Mouse (Mus musculus): ENCODE measurements around the gene Ptger2. TPM values are rescaled to one million over a fixed set of nuclear protein-coding genes. Genes with fewer than 3 reads are reported as not detected.
A peak's percentile ranks its signal among the peaks of the same experiment; 100 is the strongest.

Ptger2 gene
- total RNA-seq, 2 experiments from 2014 or later, result 0.59 to 0.93 TPM

GRCm38 (mm10) chr14:45049689-45050418 lies 61.9 kb downstream of the Ptger2 start:
- DNase-seq, result peak; percentile 32 to 36

DNA sequence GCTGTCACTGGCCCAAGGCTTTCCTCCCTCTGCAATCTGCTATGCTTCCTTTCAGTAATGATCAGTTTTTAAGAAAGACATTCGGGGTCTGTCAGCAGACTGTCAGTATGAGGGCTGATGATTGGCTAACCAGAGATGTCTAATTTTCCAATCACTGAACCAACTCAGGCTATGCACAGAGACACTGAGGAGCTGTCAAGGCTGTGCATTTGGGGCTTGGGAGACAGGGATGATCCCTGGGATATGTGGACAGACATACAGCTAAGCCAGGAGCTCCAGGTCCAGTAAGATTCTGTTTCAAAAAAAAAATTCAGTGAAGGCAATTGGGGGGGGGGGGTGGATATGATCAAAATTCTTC lies 62.4 kb downstream of the Ptger2 start:
- DNase-seq, result no peak

- DNase-seq, result no peak
These were observed 63.1 kb downstream of the Ptger2 start for GRCm38 (mm10) chr14:45051116-45051515.

Small RNAs within 50 kb of the gene (microRNA-seq; reads per million reads assigned to microRNA genes)
- gene Mir327, result not detected

Other genes starting within 250 kb of the Ptger2 start
- gene Gm8267, start 237.9 kb upstream of the Ptger2 start, total RNA-seq (2021), result not detected
- gene Ptgdr, start 128.8 kb upstream of the Ptger2 start, total RNA-seq (2021), result not detected
- 1 to 10 TPM in 1 of 2 experiments, under 1 TPM in 1; 0.82 to 1.0 TPM for gene Gpr137c, start 231.5 kb downstream of the Ptger2 start, total RNA-seq (2021)
- gene Txndc16, start 232.1 kb downstream of the Ptger2 start, total RNA-seq (2021), result 10 to 100 TPM; 15.0 to 18.0 TPM

All from adrenal gland, postnatal 36 days (tissue).